Mouse (Mus musculus): ENCODE data around the gene Lce6a. TPM values are rescaled to one million over a fixed set of nuclear protein-coding genes. Genes with fewer than 3 reads are reported as not detected.

Lce6a gene
- polyA plus RNA-seq (2014; fragmentation: Illumina TruSeq; extraction: RNeasy Lipid Tissue Mini Kit (QIAGEN cat#74804)): not detected

DNA sequence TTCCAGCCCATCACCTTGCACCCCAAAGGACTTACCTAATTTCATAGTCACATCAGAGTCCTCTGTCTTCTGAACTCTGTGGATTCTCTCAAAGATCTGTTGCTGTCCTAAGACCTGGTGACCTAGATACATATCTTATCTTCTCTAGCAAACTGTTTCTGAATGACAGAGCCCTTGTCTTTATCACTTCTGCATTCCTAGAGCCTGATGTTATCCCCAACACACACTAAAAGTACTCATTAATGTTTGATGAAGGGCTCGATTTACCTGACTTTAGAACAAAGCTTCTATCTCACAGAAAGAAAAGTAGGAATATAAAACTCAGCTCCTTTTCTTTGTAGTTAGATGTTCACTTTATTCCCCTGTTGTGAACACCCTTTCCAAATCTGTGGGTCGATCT is at the start of gene Lce6a:
Lce6a (minus strand) TSS at position 101 of the 400 bp plus-strand sequence.

DNA sequence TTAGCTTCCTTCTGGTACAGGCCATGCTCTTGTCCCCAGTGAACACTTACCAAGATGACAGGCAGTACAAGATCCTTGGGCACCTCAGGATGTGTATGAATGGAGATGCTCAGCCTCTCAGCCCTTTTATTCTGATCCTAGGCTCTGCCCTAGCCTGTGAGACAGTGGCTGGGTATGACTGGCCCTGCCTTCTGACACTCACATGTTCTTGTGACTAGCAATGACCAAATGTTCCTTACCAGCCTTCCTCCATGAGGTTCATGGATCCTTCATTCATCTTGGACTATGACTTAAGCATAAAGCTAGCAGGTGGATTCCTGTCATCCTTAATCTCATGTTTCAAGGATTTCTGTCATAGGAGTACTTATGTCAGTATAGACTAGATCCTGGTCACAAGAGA is 48.8 kb upstream of the Lce6a start, which contains the start of gene Lce1a2:
Lce1a2 (minus strand) TSS at position 101 of the 400 bp plus-strand sequence.

DNA sequence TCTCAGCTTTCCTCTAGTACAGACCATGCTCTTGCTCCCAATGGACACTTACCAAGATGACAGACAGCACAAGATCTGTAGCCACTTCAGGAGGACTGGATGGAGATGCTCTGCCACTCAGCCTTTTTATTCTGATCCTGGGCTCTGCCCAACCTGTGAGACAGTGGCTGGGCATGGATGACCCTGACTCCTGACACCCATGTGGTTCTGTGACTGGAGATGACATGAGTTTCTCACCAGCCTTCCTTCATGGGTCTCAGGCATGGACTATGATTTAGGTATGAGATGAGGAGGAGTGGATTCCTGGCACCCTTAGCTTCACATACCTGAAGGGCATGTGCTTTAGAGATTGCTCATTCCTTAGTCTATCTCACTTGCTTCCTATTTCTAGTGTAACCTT is 35.4 kb upstream of the Lce6a start, which contains the start of gene Lce1b:
Lce1b (minus strand) TSS at position 101 of the 400 bp plus-strand sequence.

GRCm38 (mm10) chr3:92648207-92648606 is 26.7 kb upstream of the Lce6a start, which contains the start of gene Lce1a1:
Gene Lce1a1 (minus strand): TSS chr3:92648307.

DNA sequence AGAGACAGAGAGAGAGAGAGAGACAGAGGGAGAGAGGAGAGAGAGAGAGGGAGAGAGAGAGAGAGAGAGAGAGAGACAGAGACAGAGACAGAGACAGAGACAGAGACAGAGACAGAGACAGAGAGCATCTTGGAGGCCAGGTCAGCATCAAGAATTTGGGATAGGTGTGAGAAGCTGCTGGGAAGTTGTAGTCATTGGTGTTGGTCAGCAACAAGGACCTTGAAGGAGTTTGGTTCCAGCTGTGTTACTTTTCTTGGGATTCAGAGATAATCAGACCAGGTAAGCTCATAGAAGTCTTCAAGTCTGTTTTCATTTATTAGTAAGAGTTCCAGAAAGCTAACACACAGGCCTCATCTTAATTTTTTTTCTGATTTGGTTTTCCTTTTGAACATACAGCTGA is 14.1 kb downstream of the Lce6a start, which contains the start of gene 2210017I01Rik:
2210017I01Rik (minus strand) TSS at position 101 of the 400 bp plus-strand sequence.

DNA sequence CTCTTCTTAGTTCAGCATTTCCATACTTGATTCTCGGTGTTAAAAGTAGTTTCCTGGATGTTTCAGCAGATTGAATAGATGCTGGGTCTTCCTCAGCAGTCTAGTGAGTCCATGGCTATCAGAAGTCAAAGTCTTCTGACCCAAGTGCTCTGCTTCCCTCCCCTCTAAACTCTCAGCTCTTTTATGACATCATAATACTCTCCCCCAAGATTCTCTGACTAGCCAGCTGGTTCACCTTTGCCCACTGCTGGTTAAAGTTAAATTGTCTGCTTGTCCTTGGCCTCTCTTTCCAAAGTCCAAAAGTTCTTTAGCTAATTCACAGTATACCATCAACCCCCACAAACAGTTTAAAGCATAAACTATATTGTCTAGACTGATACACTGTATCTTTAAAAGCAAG is 32.6 kb downstream of the Lce6a start, which contains the start of gene Smcp:
Smcp (minus strand) TSS at position 140 of the 400 bp plus-strand sequence.

GRCm38 (mm10) chr3:92573449-92574041 is 47.9 kb downstream of the Lce6a start, which contains the start of gene Ivl:
Gene Ivl (minus strand): TSS chr3:92573735.

Other genes with a start within 250 kb of the Lce6a start
- gene Sprr2h, start 236.0 kb downstream of the Lce6a start, polyA plus RNA-seq (2014; fragmentation: Illumina TruSeq; extraction: RNeasy Lipid Tissue Mini Kit (QIAGEN cat#74804)): not detected
- not detected for gene Sprr2i, start 213.7 kb downstream of the Lce6a start, polyA plus RNA-seq (2014; fragmentation: Illumina TruSeq; extraction: RNeasy Lipid Tissue Mini Kit (QIAGEN cat#74804))
- gene Sprr2j-ps, start 203.6 kb downstream of the Lce6a start, polyA plus RNA-seq (2014; fragmentation: Illumina TruSeq; extraction: RNeasy Lipid Tissue Mini Kit (QIAGEN cat#74804)): not detected
- 5.8 TPM for gene Gm9774, start 192.2 kb downstream of the Lce6a start, polyA plus RNA-seq (2014; fragmentation: Illumina TruSeq; extraction: RNeasy Lipid Tissue Mini Kit (QIAGEN cat#74804))
- gene Sprr2k, start 189.1 kb downstream of the Lce6a start, polyA plus RNA-seq (2014; fragmentation: Illumina TruSeq; extraction: RNeasy Lipid Tissue Mini Kit (QIAGEN cat#74804)): not detected
- gene Sprr1b, start 182.9 kb downstream of the Lce6a start, polyA plus RNA-seq (2014; fragmentation: Illumina TruSeq; extraction: RNeasy Lipid Tissue Mini Kit (QIAGEN cat#74804)): not detected
- not detected for gene Sprr3, start 162.9 kb downstream of the Lce6a start, polyA plus RNA-seq (2014; fragmentation: Illumina TruSeq; extraction: RNeasy Lipid Tissue Mini Kit (QIAGEN cat#74804))
- gene Sprr1a, start 135.8 kb downstream of the Lce6a start, polyA plus RNA-seq (2014; fragmentation: Illumina TruSeq; extraction: RNeasy Lipid Tissue Mini Kit (QIAGEN cat#74804)): not detected
- gene Sprr4, start 121.2 kb downstream of the Lce6a start, polyA plus RNA-seq (2014; fragmentation: Illumina TruSeq; extraction: RNeasy Lipid Tissue Mini Kit (QIAGEN cat#74804)): not detected
- gene 2310046K23Rik, start 87.1 kb downstream of the Lce6a start, polyA plus RNA-seq (2014; fragmentation: Illumina TruSeq; extraction: RNeasy Lipid Tissue Mini Kit (QIAGEN cat#74804)): not detected
- gene Ivl, start 47.9 kb downstream of the Lce6a start, polyA plus RNA-seq (2014; fragmentation: Illumina TruSeq; extraction: RNeasy Lipid Tissue Mini Kit (QIAGEN cat#74804)): not detected
- gene Smcp, start 32.7 kb downstream of the Lce6a start, polyA plus RNA-seq (2014; fragmentation: Illumina TruSeq; extraction: RNeasy Lipid Tissue Mini Kit (QIAGEN cat#74804)): not detected
- gene 2210017I01Rik, start 14.2 kb downstream of the Lce6a start, polyA plus RNA-seq (2014; fragmentation: Illumina TruSeq; extraction: RNeasy Lipid Tissue Mini Kit (QIAGEN cat#74804)): not detected
- not detected for gene Lce1a1, start 26.6 kb upstream of the Lce6a start, polyA plus RNA-seq (2014; fragmentation: Illumina TruSeq; extraction: RNeasy Lipid Tissue Mini Kit (QIAGEN cat#74804))
- not detected for gene Lce1b, start 35.3 kb upstream of the Lce6a start, polyA plus RNA-seq (2014; fragmentation: Illumina TruSeq; extraction: RNeasy Lipid Tissue Mini Kit (QIAGEN cat#74804))
- not detected for gene Lce1a2, start 48.7 kb upstream of the Lce6a start, polyA plus RNA-seq (2014; fragmentation: Illumina TruSeq; extraction: RNeasy Lipid Tissue Mini Kit (QIAGEN cat#74804))
- not detected for gene Lce1c, start 57.6 kb upstream of the Lce6a start, polyA plus RNA-seq (2014; fragmentation: Illumina TruSeq; extraction: RNeasy Lipid Tissue Mini Kit (QIAGEN cat#74804))
- not detected for gene Lce1d, start 65.5 kb upstream of the Lce6a start, polyA plus RNA-seq (2014; fragmentation: Illumina TruSeq; extraction: RNeasy Lipid Tissue Mini Kit (QIAGEN cat#74804))
- gene Lce1e, start 87.4 kb upstream of the Lce6a start, polyA plus RNA-seq (2014; fragmentation: Illumina TruSeq; extraction: RNeasy Lipid Tissue Mini Kit (QIAGEN cat#74804)): not detected
- gene Lce1f, start 98.7 kb upstream of the Lce6a start, polyA plus RNA-seq (2014; fragmentation: Illumina TruSeq; extraction: RNeasy Lipid Tissue Mini Kit (QIAGEN cat#74804)): not detected
- not detected for gene Gm38119, start 117.4 kb upstream of the Lce6a start, polyA plus RNA-seq (2014; fragmentation: Illumina TruSeq; extraction: RNeasy Lipid Tissue Mini Kit (QIAGEN cat#74804))
- gene Lce1g, start 130.7 kb upstream of the Lce6a start, polyA plus RNA-seq (2014; fragmentation: Illumina TruSeq; extraction: RNeasy Lipid Tissue Mini Kit (QIAGEN cat#74804)): not detected
- not detected for gene Lce1h, start 143.4 kb upstream of the Lce6a start, polyA plus RNA-seq (2014; fragmentation: Illumina TruSeq; extraction: RNeasy Lipid Tissue Mini Kit (QIAGEN cat#74804))
- not detected for gene Lce1i, start 157.2 kb upstream of the Lce6a start, polyA plus RNA-seq (2014; fragmentation: Illumina TruSeq; extraction: RNeasy Lipid Tissue Mini Kit (QIAGEN cat#74804))
- not detected for gene Lce1j, start 168.9 kb upstream of the Lce6a start, polyA plus RNA-seq (2014; fragmentation: Illumina TruSeq; extraction: RNeasy Lipid Tissue Mini Kit (QIAGEN cat#74804))
- gene Lce1k, start 186.2 kb upstream of the Lce6a start, polyA plus RNA-seq (2014; fragmentation: Illumina TruSeq; extraction: RNeasy Lipid Tissue Mini Kit (QIAGEN cat#74804)): not detected
- gene Kprp, start 205.6 kb upstream of the Lce6a start, polyA plus RNA-seq (2014; fragmentation: Illumina TruSeq; extraction: RNeasy Lipid Tissue Mini Kit (QIAGEN cat#74804)): not detected
- gene Lce1l, start 229.6 kb upstream of the Lce6a start, polyA plus RNA-seq (2014; fragmentation: Illumina TruSeq; extraction: RNeasy Lipid Tissue Mini Kit (QIAGEN cat#74804)): not detected
- not detected for gene 2310050C09Rik, start 248.6 kb upstream of the Lce6a start, polyA plus RNA-seq (2014; fragmentation: Illumina TruSeq; extraction: RNeasy Lipid Tissue Mini Kit (QIAGEN cat#74804))

Data from ovary, adult 10 weeks (tissue).